Mouse (Mus musculus) liver, postnatal 0 days (tissue): ENCODE data around the gene Sys1.

Experiments used
- CTCF ChIP-seq: sonication (generic); IDR thresholded peaks from 2 replicates; pipeline ENCODE4 v1.5.1; 2016; ENCODE audit warnings: antibody characterized with exemption, low read depth
- EP300 ChIP-seq: IDR thresholded peaks from 2 replicates; pipeline ENCODE4 v1.6.1; 2016; ENCODE audit warnings: antibody characterized with exemption, low read depth, mild to moderate bottlenecking

DNA sequence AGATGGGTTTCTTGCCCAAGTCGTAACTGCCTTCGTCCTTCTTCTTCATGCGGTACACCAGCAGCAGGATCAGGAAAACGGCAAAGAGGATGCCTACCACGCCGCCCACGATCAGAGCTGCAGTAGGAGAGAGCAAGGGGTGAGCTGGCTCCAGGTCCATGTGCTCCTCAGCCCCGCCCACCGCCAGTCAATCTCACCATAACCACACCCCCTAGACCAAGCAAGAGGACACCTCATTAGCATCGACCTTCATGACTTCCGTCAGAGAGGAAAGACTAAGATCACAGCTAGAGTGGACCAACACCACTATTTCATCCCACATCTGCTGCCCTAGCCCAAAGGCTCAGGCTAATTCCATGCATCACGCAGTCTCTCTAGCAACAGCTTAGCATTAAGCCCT lies 30.6 kb upstream of the Sys1 start:
- TF ChIP-seq CTCF (no peak), EP300 (no peak)
